In the genomic region with DNA sequence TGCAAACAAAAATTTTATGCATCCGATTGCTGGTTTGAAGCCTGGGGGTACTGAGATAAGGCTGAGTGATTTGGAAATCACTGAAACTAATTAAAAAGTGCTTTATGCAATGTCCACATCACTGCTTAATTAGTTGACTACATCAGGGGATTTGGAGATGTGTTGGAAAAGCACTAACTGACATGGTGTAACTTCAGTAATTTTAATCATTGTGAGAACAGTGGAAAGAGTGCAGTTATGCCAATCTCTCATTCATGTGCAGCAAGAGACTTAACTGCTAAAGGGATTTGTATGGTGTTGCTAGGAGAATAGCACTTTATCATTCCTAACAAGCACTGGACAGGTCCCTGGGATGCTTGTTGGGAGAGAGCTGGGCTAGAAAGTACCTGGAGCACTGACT, we compare ENCODE assay signal across 13 mouse cellular contexts.
"Had no signal": no experiment of that assay in that cellular context is flagged by ENCODE, and none has a peak within 500 bp of the region (broad histone marks: within the 10 kb centered on the region; RNA-seq: fewer than 3 reads in every experiment).

No protein-coding gene starts in this region.

- H3K27me3 ChIP-seq: intestine, embryonic 15.5 days; limb, embryonic 12.5 days; liver, embryonic 13.5 days; lung, embryonic 15.5 days had no signal

- H3K27ac ChIP-seq: intestine, embryonic 15.5 days; limb, embryonic 12.5 days; liver, embryonic 13.5 days; lung, embryonic 15.5 days; stomach, postnatal 0 days had no signal

- H3K4me3 ChIP-seq: intestine, embryonic 15.5 days; limb, embryonic 12.5 days; liver, embryonic 13.5 days; lung, embryonic 15.5 days had no signal

- H3K4me2 ChIP-seq: intestine, embryonic 15.5 days; limb, embryonic 12.5 days; liver, embryonic 13.5 days; lung, embryonic 15.5 days had no signal

- H3K9ac ChIP-seq: intestine, embryonic 15.5 days; limb, embryonic 12.5 days; liver, embryonic 13.5 days; liver, postnatal 0 days; lung, embryonic 15.5 days had no signal

- DNase-seq: kidney, adult 18-20 months; kidney, postnatal 10 days; kidney, postnatal 4 days; layer of hippocampus, postnatal 36 days; liver; liver, embryonic 13.5 days; liver, postnatal 0 days; right cerebral cortex, adult 18-20 months; thymus, postnatal 4 days had no signal

- H3K9me3 ChIP-seq: intestine, embryonic 15.5 days; limb, embryonic 12.5 days; liver, embryonic 13.5 days; lung, embryonic 15.5 days had no signal

- H3K4me1 ChIP-seq: intestine, embryonic 15.5 days; limb, embryonic 12.5 days; liver, embryonic 13.5 days; lung, embryonic 15.5 days had no signal

- H3K36me3 ChIP-seq: intestine, embryonic 15.5 days; limb, embryonic 12.5 days; liver, embryonic 13.5 days; lung, embryonic 15.5 days had no signal

- ATAC-seq: intestine, embryonic 15.5 days; liver, postnatal 0 days had no signal
